9 mouse cellular contexts compared by ENCODE assay signal in the genomic region with DNA sequence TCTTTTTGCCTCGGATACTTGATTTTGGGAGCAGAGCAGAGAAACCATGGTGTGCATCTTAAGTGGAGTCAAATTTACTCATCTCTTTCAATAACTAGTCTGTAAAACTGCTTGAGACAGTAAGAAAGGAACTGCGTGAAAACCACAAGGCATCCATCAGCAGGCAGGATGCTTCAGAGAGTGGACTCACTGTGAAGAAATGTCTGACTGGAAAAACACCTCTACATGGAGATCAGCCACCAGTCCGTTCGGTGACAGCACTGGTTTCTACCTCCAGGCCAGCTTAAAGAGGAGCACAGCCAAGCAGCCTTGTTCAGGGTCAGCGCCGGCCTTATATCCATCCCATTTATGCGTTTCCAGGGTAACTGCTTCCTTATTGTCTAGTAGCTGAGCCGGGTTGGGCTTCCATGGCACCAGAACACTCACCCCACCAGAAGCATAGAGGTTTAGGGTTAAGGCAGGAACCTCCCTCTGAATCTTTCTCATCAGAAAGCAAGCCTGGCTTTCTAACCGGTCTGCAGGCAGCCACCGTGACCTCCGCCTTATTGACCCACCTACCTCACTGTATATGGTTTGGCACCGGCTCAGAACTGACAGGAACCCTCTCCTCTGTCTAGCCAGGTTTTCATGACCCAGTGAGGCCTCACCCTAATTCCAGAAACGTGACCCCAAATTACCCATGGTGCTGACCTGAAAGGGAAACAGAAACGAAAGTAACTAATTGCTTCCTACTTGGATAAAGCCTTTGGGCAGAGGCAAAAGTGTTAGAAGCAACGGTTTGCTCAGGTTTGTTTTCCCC. TPM values are rescaled to one million over a fixed set of nuclear protein-coding genes. Genes with fewer than 3 reads are reported as not detected.
DNase-seq lines count a peak whose midpoint lies in the region; ATAC-seq and TF ChIP-seq lines count a peak whose summit lies in the region.
"Had no signal": no experiment of that assay in that cellular context is flagged by ENCODE, and none has a peak within 500 bp of the region (broad histone marks: within the 10 kb centered on the region; RNA-seq: fewer than 3 reads in every experiment).

No protein-coding gene starts in this region.

- ATAC-seq in midbrain, embryonic 15.5 days (replicated peaks) = peak; percentile 49; the same call in 1 of the 2 replicates

- H3K36me3 ChIP-seq in heart, embryonic 10.5 days = no peaks in the 10 kb centered on the region
- no peaks in the 10 kb centered on the region for H3K36me3 ChIP-seq in midbrain, embryonic 15.5 days (replicated peaks)
- no peaks in the 10 kb centered on the region for H3K36me3 ChIP-seq in embryonic facial prominence, embryonic 10.5 days (replicated peaks)
- H3K36me3 ChIP-seq: embryonic facial prominence, embryonic 12.5 days had no signal

- no peaks in the 10 kb centered on the region for H3K9me3 ChIP-seq in heart, embryonic 10.5 days
- no peaks in the 10 kb centered on the region for H3K9me3 ChIP-seq in midbrain, embryonic 15.5 days
- no peaks in the 10 kb centered on the region for H3K9me3 ChIP-seq in embryonic facial prominence, embryonic 10.5 days
- H3K9me3 ChIP-seq: embryonic facial prominence, embryonic 12.5 days had no signal

- no peak for TF ChIP-seq CTCF in bone marrow macrophage, adult 2 months (IDR thresholded peaks at IDR 0.05; ENCODE audit: low read depth, low read length)

- intact Hi-C loops in left cerebral cortex, postnatal 10 days (cut with DNase I) = no loop called here

- H3K4me2 ChIP-seq in midbrain, embryonic 15.5 days = no peak overlapping the region
- H3K4me2 ChIP-seq: embryonic facial prominence, embryonic 12.5 days had no signal

- no peaks in the 10 kb centered on the region for H3K27me3 ChIP-seq in heart, embryonic 10.5 days (ENCODE audit: insufficient read depth, poor library complexity, severe bottlenecking)
- no peaks in the 10 kb centered on the region for H3K27me3 ChIP-seq in midbrain, embryonic 15.5 days (replicated peaks)
- no peaks in the 10 kb centered on the region for H3K27me3 ChIP-seq in embryonic facial prominence, embryonic 10.5 days (replicated peaks; ENCODE audit: low read depth, poor library complexity, severe bottlenecking)
- H3K27me3 ChIP-seq: embryonic facial prominence, embryonic 12.5 days had no signal

- H3K9ac ChIP-seq in midbrain, embryonic 15.5 days = no peak overlapping the region
- H3K9ac ChIP-seq: embryonic facial prominence, embryonic 12.5 days had no signal

- no peaks in the 10 kb centered on the region for H3K4me1 ChIP-seq in heart, embryonic 10.5 days
- H3K4me1 ChIP-seq in bone marrow macrophage, adult 2 months (ENCODE audit: control insufficient read depth, insufficient read depth, low read length) = peaks cover 36% of the 10 kb centered on the region
- H3K4me1 ChIP-seq in midbrain, embryonic 15.5 days = no peaks in the 10 kb centered on the region
- peaks cover 14% of the 10 kb centered on the region for H3K4me1 ChIP-seq in embryonic facial prominence, embryonic 10.5 days
- H3K4me1 ChIP-seq: embryonic facial prominence, embryonic 12.5 days had no signal

- DNase-seq in heart, adult 11 months = peak; percentile 92
- no peak for DNase-seq in heart, embryonic 10.5 days (ENCODE audit: low spot score)
- peak; percentile 32 for DNase-seq in lung, postnatal 36 days
- DNase-seq in lung, postnatal 25 days (ENCODE audit: low spot score) = no peak
- DNase-seq in left cerebral cortex, postnatal 10 days (ENCODE audit: extremely low spot score in 1 of 2, low spot score in 2 of 2) = no peak
- DNase-seq in embryonic facial prominence, embryonic 10.5 days (ENCODE audit: low spot score) = no peak

- H3K4me3 ChIP-seq in heart, embryonic 10.5 days = no peak overlapping the region
- H3K4me3 ChIP-seq in bone marrow macrophage, adult 2 months (ENCODE audit: insufficient read depth, low read length) = peak overlapping the region; percentile 53
- H3K4me3 ChIP-seq in midbrain, embryonic 15.5 days = no peak overlapping the region
- H3K4me3 ChIP-seq in embryonic facial prominence, embryonic 10.5 days = no peak overlapping the region
- H3K4me3 ChIP-seq: embryonic facial prominence, embryonic 12.5 days had no signal

- WGBS in heart, embryonic 10.5 days = 76% methylated on average over 15 of the region's 15 CpGs
- 33% methylated on average over 15 of the region's 15 CpGs for WGBS in midbrain, embryonic 15.5 days
- WGBS in embryonic facial prominence, embryonic 10.5 days = 51% methylated on average over 15 of the region's 15 CpGs

- TF ChIP-seq POLR2A in bone marrow macrophage, adult 2 months (IDR thresholded peaks at IDR 0.05; ENCODE audit: borderline replicate concordance, low read depth, low read length) = no peak

- no peak overlapping the region for H3K27ac ChIP-seq in heart, embryonic 10.5 days
- H3K27ac ChIP-seq in bone marrow macrophage, adult 2 months (ENCODE audit: insufficient read depth, low read depth, low read length) = peak overlapping the region; percentile 7; the same call in 1 of the 2 replicates
- no peak overlapping the region for H3K27ac ChIP-seq in midbrain, embryonic 15.5 days
- no peak overlapping the region for H3K27ac ChIP-seq in embryonic facial prominence, embryonic 10.5 days (replicated peaks)
- H3K27ac ChIP-seq: embryonic facial prominence, embryonic 12.5 days had no signal

RNA-seq across cellular contexts. Expression of gene G3bp2, which starts 9.9 kb away (rescaled TPM):
- 207 and 210 TPM in 2 replicates for polyA plus RNA-seq in heart, embryonic 10.5 days (2016; fragmentation: Nextera tagmentation; extraction: Ambion mirVana)
- polyA plus RNA-seq in bone marrow macrophage, adult 2 months (2012; ENCODE audit: insufficient read depth, insufficient read length, missing spikeins) = 100 and 112 TPM in 2 replicates
- polyA plus RNA-seq in midbrain, embryonic 15.5 days (2015; fragmentation: Nextera tagmentation; extraction: Ambion mirVana) = 330 and 368 TPM in 2 replicates
- total RNA-seq in left cerebral cortex, postnatal 10 days (2021) = 100 to 1,000 TPM; 177 to 178 TPM
- polyA plus RNA-seq in embryonic facial prominence, embryonic 10.5 days (2016; fragmentation: Nextera tagmentation; extraction: Ambion mirVana) = 282 and 292 TPM in 2 replicates

RNA-seq across cellular contexts. Expression of gene Uso1, which starts 44.3 kb away (rescaled TPM):
- 40.4 and 48.9 TPM in 2 replicates for polyA plus RNA-seq in heart, embryonic 10.5 days (2016; fragmentation: Nextera tagmentation; extraction: Ambion mirVana)
- polyA plus RNA-seq in bone marrow macrophage, adult 2 months (2012; ENCODE audit: insufficient read depth, insufficient read length, missing spikeins) = 44.4 and 47.3 TPM in 2 replicates
- 42.1 and 42.5 TPM in 2 replicates for polyA plus RNA-seq in midbrain, embryonic 15.5 days (2015; fragmentation: Nextera tagmentation; extraction: Ambion mirVana)
- 10 to 100 TPM; 59.2 to 61.9 TPM for total RNA-seq in left cerebral cortex, postnatal 10 days (2021)
- 36.8 and 38.0 TPM in 2 replicates for polyA plus RNA-seq in embryonic facial prominence, embryonic 10.5 days (2016; fragmentation: Nextera tagmentation; extraction: Ambion mirVana)

RNA-seq across cellular contexts. Expression of gene Cdkl2, which starts 49.8 kb away (rescaled TPM):
- 0.68 and 0.99 TPM in 2 replicates for polyA plus RNA-seq in heart, embryonic 10.5 days (2016; fragmentation: Nextera tagmentation; extraction: Ambion mirVana)
- polyA plus RNA-seq in bone marrow macrophage, adult 2 months (2012; ENCODE audit: insufficient read depth, insufficient read length, missing spikeins) = 5.4 and 5.8 TPM in 2 replicates
- polyA plus RNA-seq in midbrain, embryonic 15.5 days (2015; fragmentation: Nextera tagmentation; extraction: Ambion mirVana) = 9.8 and 10.5 TPM in 2 replicates
- 10 to 100 TPM; 91.8 to 96.6 TPM for total RNA-seq in left cerebral cortex, postnatal 10 days (2021)
- 0.35 and 0.88 TPM in 2 replicates for polyA plus RNA-seq in embryonic facial prominence, embryonic 10.5 days (2016; fragmentation: Nextera tagmentation; extraction: Ambion mirVana)

Comparison
In these comparisons a context has a peak if more than half of its experiments do, and no peak if none do; other contexts are left out.
1. DNase-seq: peak in heart, adult 11 months (single experiment) and lung, postnatal 36 days (single experiment); none in heart, embryonic 10.5 days (single experiment), lung, postnatal 25 days (single experiment), left cerebral cortex, postnatal 10 days (0 of 2) and embryonic facial prominence, embryonic 10.5 days (single experiment).